Mouse (Mus musculus) liver, embryonic 12.5 days (tissue): Measurements from ENCODE around the gene Baiap2l1. TPM values are rescaled to one million over a fixed set of nuclear protein-coding genes. Genes with fewer than 3 reads are reported as not detected.
"Not testable (repeated sequence)": the region's sequence is repeated elsewhere in the genome, so short reads cannot be mapped to it uniquely, and the experiment has no call there.

Experiments used
- ATAC-seq: fragments of 200-750 bp; cut with Nextera tagmentation; 2 replicates; pipeline ENCODE4 v1.8.0; 2017; ENCODE audit warnings: moderate number of reproducible peaks, mild to moderate bottlenecking, moderate library complexity
- H3K27ac ChIP-seq: fragments of 300-500 bp; sonication (generic); 2 replicates; pipeline ENCODE4 v1.5.1; 2016; ENCODE audit warnings: mild to moderate bottlenecking
- H3K27me3 ChIP-seq: fragments of 300-500 bp; sonication (generic); replicated peaks from 2 replicates; pipeline ENCODE4 v1.6.1; 2016; ENCODE audit warnings: mild to moderate bottlenecking, moderate library complexity
- H3K36me3 ChIP-seq: fragments of 300-500 bp; sonication (generic); 2 replicates; pipeline ENCODE4 v1.6.1; 2016; ENCODE audit warnings: mild to moderate bottlenecking, moderate library complexity
- H3K4me1 ChIP-seq: fragments of 300-500 bp; sonication (generic); 2 replicates; pipeline ENCODE4 v1.6.1; 2016
- H3K4me2 ChIP-seq: fragments of 300-500 bp; sonication (generic); 2 replicates; pipeline ENCODE4 v1.6.1; 2016; ENCODE audit warnings: mild to moderate bottlenecking, moderate library complexity
- H3K4me3 ChIP-seq: fragments of 300-500 bp; sonication (generic); 2 replicates; pipeline ENCODE4 v1.5.1; 2016; ENCODE audit warnings: mild to moderate bottlenecking, moderate library complexity
- H3K9ac ChIP-seq: fragments of 300-500 bp; sonication (generic); 2 replicates; pipeline ENCODE4 v1.6.1; 2016; ENCODE audit warnings: mild to moderate bottlenecking, moderate library complexity
- H3K9me3 ChIP-seq: fragments of 300-500 bp; sonication (generic); replicated peaks from 2 replicates; pipeline ENCODE4 v1.6.1; 2016; ENCODE audit warnings: mild to moderate bottlenecking, moderate library complexity
- WGBS: fragments of 180-500 bp; shearing (Covaris S2); methylation state at CpG from one replicate; pipeline ENCODE4 v1.1.7; 2016; ENCODE audit not compliant: insufficient replicate concordance; 5-methylcytosine and 5-hydroxymethylcytosine counted together
- polyA plus RNA-seq: library from polyadenylated mRNA; unstranded; fragments of >200 nt; fragmentation: Nextera tagmentation; extraction: Ambion mirVana; gene quantifications from 2 replicates; pipeline ENCODE4 v1.2.1, GENCODE M21; 2016

Gene Baiap2l1
- polyA plus RNA-seq, 1 experiment from 2014 or later, result 5.4 TPM

DNA sequence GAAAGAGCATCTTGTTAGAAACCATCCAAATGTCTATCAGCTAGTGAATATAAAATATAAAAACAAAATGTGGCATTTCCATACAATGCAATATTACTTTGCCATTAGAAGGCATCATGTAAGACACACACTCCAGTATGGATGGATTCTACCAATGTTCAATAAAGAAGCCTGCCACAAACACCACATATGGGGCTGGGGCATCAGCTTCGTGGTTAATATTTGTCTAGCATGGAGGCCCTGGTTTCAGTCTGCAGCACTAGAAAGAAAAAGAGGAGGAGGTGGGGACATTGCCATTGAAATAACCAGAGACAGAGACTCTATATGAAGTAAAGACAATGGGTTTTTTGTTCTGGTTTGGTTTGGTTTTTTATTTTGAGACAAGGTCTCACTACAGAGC lies 19.1 kb downstream of the Baiap2l1 start:
- no peaks in the 10 kb centered on the region for H3K27me3 ChIP-seq
- ATAC-seq, result no peak
- H3K36me3 ChIP-seq, result no peaks in the 10 kb centered on the region
- H3K27ac ChIP-seq, result no peak overlapping the region
- H3K4me3 ChIP-seq, result no peak overlapping the region
- no peak overlapping the region for H3K4me2 ChIP-seq
- no peaks in the 10 kb centered on the region for H3K4me1 ChIP-seq
- 36% methylated on average over 1 of the region's 1 CpGs for WGBS
- no peaks in the 10 kb centered on the region for H3K9me3 ChIP-seq
- no peak overlapping the region for H3K9ac ChIP-seq

DNA sequence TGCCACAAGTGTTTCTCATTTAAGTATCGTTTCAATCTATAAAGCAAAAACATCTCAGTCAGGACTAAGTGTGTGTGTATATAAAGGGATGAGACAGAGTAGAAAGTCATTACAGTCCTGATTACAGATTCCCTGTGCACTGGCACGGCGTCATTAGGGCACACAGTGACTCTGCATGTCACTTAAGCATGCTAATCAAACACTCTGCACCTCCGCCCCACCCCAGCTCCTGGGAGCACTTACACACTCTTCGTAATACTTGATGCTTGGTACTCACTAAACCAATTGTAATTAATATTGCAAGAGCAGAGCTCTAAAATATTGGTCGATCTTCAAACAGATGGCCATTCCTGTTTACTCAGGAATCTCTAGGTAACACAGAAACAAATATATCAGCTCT lies 22.6 kb downstream of the Baiap2l1 start:
- H3K4me2 ChIP-seq, H3K27ac ChIP-seq: not testable (repeated sequence)

DNA sequence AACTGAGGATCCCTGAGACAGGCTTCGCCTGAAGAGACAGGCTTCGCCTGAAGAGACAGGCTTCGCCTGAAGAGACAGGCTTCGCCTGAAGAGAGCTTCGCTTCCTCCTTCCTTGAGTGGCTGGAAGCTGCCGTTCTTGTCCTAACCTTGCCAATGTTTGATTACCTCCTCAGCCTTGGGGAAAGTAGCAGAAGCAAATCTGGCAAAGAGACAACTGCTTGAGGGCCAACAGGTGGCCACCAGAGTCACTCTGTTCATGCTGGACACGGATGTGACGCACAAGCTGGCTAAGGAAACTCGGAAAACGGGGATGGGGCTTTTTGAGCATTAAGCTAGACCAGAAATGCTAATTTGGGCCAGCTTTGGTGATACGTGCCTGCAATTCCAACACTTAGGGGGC lies 23.9 kb downstream of the Baiap2l1 start:
- 70% methylated on average over 11 of the region's 11 CpGs for WGBS
- Histone ChIP-seq H3K4me3 (no peak overlapping the region), H3K9me3 (no peaks in the 10 kb centered on the region), H3K36me3 (no peaks in the 10 kb centered on the region), H3K27ac (no peak overlapping the region), H3K9ac (no peak overlapping the region), H3K4me1 (no peaks in the 10 kb centered on the region), H3K4me2 (no peak overlapping the region), H3K27me3 (no peaks in the 10 kb centered on the region)
- ATAC-seq, result no peak

More for the DNA sequence above, 22.6 kb downstream of the Baiap2l1 start:
- H3K9ac ChIP-seq, ATAC-seq, H3K9me3 ChIP-seq, H3K27me3 ChIP-seq, H3K4me1 ChIP-seq, H3K36me3 ChIP-seq, H3K4me3 ChIP-seq: not testable (repeated sequence)
- 60% methylated on average over 6 of the region's 6 CpGs for WGBS

DNA sequence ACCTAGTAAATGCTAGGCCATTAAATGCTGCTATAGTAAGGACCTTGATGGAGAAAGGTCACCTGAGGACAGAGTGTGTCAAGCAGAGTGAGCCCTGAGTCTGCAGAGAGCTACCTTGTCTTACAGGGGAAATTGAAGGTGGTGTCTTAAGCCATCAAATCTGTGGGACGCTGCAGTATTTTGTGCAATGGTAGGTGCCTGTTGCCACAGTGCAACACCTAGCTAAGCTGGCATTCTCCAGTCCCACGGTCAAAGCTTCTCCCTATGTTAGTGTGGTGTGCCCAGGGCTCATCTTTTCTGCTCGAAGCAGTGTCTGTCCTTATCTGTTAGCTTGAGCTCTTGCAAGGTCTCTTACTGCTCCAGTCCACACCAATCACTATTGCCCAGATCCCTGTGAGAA lies 35.2 kb downstream of the Baiap2l1 start:
- Histone ChIP-seq H3K4me2 (no peak overlapping the region), H3K27me3 (no peaks in the 10 kb centered on the region), H3K36me3 (no peaks in the 10 kb centered on the region), H3K4me3 (no peak overlapping the region), H3K9me3 (no peaks in the 10 kb centered on the region), H3K27ac (no peak overlapping the region), H3K9ac (no peak overlapping the region), H3K4me1 (peaks cover 5% of the 10 kb centered on the region; the same call in 1 of the 2 replicates)
- WGBS, result 60% methylated on average over 3 of the region's 3 CpGs
- no peak for ATAC-seq

DNA sequence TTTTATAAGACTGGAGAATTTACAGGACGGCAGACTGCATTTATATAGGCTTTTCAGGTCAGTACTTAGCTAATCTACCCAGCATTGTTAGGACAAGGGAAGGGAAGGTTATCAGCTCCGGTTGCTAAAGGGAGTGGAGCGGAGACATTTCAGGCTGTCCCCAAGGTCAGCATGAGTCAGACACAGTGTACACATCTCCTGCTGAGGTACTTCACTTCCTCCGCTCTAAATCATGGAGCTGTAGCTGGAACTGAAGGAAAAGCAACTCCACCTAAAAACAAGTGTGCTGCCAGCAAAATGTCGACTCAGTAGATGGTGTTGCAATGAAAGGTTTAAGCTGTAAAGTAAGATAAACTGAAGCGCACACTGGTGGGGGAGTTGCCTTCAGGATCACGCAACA lies 36.2 kb downstream of the Baiap2l1 start:
- ATAC-seq, result no peak
- no peak overlapping the region for H3K27ac ChIP-seq
- no peaks in the 10 kb centered on the region for H3K27me3 ChIP-seq
- H3K36me3 ChIP-seq, result no peaks in the 10 kb centered on the region
- H3K9ac ChIP-seq, result no peak overlapping the region
- H3K9me3 ChIP-seq, result no peaks in the 10 kb centered on the region
- no peak overlapping the region for H3K4me2 ChIP-seq
- H3K4me3 ChIP-seq, result no peak overlapping the region
- WGBS, result 46% methylated on average over 7 of the region's 7 CpGs
- H3K4me1 ChIP-seq, result peaks cover 5% of the 10 kb centered on the region; the same call in 1 of the 2 replicates

DNA sequence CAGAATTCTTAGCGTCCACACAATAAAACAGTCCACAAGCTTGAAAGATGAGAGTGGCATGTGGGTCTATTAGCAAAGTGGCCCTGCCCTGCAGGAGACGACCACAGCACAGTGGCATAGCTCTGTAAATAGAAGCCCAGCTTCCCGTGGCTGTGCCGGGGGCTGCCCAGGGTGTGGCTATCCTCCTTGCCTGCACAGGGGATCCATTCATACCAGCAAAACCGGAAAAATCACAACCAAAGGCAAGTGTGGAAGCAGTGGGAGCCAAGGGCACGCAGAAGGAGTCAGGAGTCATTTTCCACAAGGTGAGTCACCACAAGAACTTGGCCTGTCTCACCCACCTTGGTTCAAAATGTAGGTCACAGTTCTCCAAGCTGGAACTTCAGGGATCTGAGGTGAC lies 39.6 kb downstream of the Baiap2l1 start:
- no peak for ATAC-seq
- H3K36me3 ChIP-seq, result no peaks in the 10 kb centered on the region
- no peak overlapping the region for H3K4me2 ChIP-seq
- no peaks in the 10 kb centered on the region for H3K9me3 ChIP-seq
- no peak overlapping the region for H3K27ac ChIP-seq
- H3K4me3 ChIP-seq, result no peak overlapping the region
- no peaks in the 10 kb centered on the region for H3K27me3 ChIP-seq
- WGBS, result 69% methylated on average over 6 of the region's 6 CpGs
- H3K4me1 ChIP-seq, result peaks cover 16% of the 10 kb centered on the region
- no peak overlapping the region for H3K9ac ChIP-seq

DNA sequence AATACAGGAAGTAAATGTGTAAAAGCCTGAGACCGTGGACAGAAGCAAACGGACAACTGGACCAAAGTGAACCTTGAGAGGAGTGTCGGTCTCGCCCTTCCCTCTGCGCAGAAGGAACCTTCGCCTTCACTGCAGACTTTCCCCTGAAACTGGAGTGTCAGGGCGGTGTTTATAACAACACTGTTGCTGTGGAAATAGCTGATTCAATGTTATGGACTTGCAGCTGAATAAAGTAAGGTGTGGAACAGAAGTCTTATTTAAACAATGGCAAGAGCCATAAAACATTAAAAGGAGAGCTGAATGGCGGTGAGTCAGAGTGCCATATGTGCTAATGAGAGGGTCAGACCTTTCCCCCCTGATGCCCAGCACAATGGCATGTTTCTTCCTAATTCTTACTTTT lies 40.5 kb downstream of the Baiap2l1 start:
- WGBS, result 79% methylated on average over 8 of the region's 8 CpGs
- no peak for ATAC-seq
- Histone ChIP-seq H3K9ac (no peak overlapping the region), H3K9me3 (no peaks in the 10 kb centered on the region), H3K4me1 (peaks cover 18% of the 10 kb centered on the region), H3K4me2 (no peak overlapping the region), H3K27me3 (no peaks in the 10 kb centered on the region), H3K27ac (no peak overlapping the region), H3K36me3 (no peaks in the 10 kb centered on the region), H3K4me3 (no peak overlapping the region)

GRCm38 (mm10) chr5:144316442-144316841 lies 41.5 kb downstream of the Baiap2l1 start:
- no peaks in the 10 kb centered on the region for H3K27me3 ChIP-seq
- ATAC-seq, result no peak
- no peak overlapping the region for H3K27ac ChIP-seq
- no peak overlapping the region for H3K4me3 ChIP-seq
- no peak overlapping the region for H3K4me2 ChIP-seq
- H3K9me3 ChIP-seq, result no peaks in the 10 kb centered on the region
- H3K36me3 ChIP-seq, result no peaks in the 10 kb centered on the region
- H3K4me1 ChIP-seq, result peaks cover 14% of the 10 kb centered on the region
- 51% methylated on average over 3 of the region's 3 CpGs for WGBS
- H3K9ac ChIP-seq, result no peak overlapping the region

- Histone ChIP-seq H3K27me3 (no peaks in the 10 kb centered on the region), H3K9ac (no peak overlapping the region), H3K27ac (no peak overlapping the region), H3K4me2 (no peak overlapping the region), H3K36me3 (no peaks in the 10 kb centered on the region), H3K4me1 (peaks cover 13% of the 10 kb centered on the region), H3K4me3 (no peak overlapping the region), H3K9me3 (no peaks in the 10 kb centered on the region)
- ATAC-seq, result no peak
- 66% methylated on average over 12 of the region's 12 CpGs for WGBS
Observed at GRCm38 (mm10) chr5:144314731-144315494, 43.0 kb downstream of the Baiap2l1 start.

GRCm38 (mm10) chr5:144313335-144313734 lies 44.6 kb downstream of the Baiap2l1 start:
- no peak overlapping the region for H3K9ac ChIP-seq
- WGBS, result 6% methylated on average over 5 of the region's 5 CpGs

DNA sequence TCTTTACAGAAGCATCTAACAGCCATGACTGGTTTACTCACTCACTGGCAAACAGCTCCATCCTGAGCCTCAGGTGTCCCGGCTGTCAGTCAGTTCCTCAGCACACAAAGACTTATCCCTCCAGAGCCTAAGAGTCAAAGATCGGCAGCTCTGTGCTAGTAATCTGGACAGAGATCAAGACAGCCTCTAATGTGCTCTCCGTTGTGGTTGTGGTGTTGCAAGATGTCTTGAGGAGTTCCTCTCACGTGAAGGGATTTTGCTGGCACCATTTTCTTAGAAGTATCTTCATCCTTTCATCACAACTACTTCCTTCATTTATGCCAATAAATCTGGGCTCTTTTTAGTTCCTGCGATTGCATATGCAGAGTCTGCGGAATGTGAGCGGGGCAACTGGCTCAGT lies 45.7 kb downstream of the Baiap2l1 start:
- peaks cover 13% of the 10 kb centered on the region for H3K4me1 ChIP-seq
- H3K36me3 ChIP-seq, result no peaks in the 10 kb centered on the region
- H3K9me3 ChIP-seq, result no peaks in the 10 kb centered on the region
- WGBS, result 42% methylated on average over 7 of the region's 7 CpGs
- no peak overlapping the region for H3K4me3 ChIP-seq
- H3K27ac ChIP-seq, result no peak overlapping the region
- no peaks in the 10 kb centered on the region for H3K27me3 ChIP-seq
- no peak for ATAC-seq
- H3K9ac ChIP-seq, result no peak overlapping the region
- no peak overlapping the region for H3K4me2 ChIP-seq

More at GRCm38 (mm10) chr5:144313335-144313734, 44.6 kb downstream of the Baiap2l1 start:
- Histone ChIP-seq H3K27ac (no peak overlapping the region), H3K36me3 (no peaks in the 10 kb centered on the region), H3K4me3 (no peak overlapping the region), H3K27me3 (no peaks in the 10 kb centered on the region), H3K4me2 (no peak overlapping the region), H3K4me1 (peaks cover 13% of the 10 kb centered on the region), H3K9me3 (no peaks in the 10 kb centered on the region)
- ATAC-seq, result peak; percentile 24; the same call in 1 of the 2 replicates

DNA sequence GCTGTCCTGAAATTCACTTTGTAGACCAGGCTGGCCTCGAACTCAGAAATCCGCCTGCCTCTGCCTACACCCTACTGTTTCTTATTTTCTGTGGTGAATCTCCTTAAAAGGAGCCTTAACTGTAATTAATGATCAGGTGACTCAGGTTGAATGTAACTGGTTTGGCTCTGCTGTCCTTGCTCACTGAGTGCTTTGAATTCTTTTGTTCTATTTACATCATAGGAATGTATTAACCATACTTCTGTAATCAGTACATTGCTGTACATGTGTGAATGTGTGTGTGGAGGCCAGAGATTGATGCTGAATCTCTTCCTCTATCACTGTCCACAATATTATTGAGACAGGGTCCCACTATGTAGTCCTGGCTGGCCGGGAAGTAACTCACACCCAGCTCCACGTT lies 49.0 kb downstream of the Baiap2l1 start:
- Histone ChIP-seq H3K4me3 (no peak overlapping the region), H3K4me2 (no peak overlapping the region), H3K36me3 (no peaks in the 10 kb centered on the region), H3K4me1 (peaks cover 8% of the 10 kb centered on the region), H3K27me3 (no peaks in the 10 kb centered on the region), H3K9ac (no peak overlapping the region), H3K9me3 (no peaks in the 10 kb centered on the region), H3K27ac (no peak overlapping the region)
- 62% methylated on average over 4 of the region's 4 CpGs for WGBS
- ATAC-seq, result no peak

DNA sequence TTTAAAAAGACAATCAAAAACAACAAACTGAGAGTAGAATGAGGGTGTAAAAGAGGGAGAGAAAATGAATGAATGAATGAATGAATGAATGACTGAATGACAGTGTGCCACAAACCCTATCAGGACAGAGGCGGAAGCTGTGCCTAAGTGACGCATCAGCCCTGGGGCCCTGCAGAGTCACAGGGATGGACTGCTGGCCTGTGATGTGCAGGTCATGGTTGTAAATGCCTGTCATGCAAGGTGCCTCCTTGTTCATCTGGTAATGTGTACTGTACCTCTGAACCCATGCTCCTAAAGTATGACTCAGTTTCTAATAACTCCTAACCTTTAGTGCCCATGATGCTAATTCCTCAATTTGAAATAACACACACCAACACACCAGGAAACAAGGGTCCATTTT lies 54.8 kb downstream of the Baiap2l1 start:
- no peak overlapping the region for H3K4me2 ChIP-seq
- H3K9ac ChIP-seq, result no peak overlapping the region
- 69% methylated on average over 2 of the region's 2 CpGs for WGBS
- H3K27me3 ChIP-seq, result no peaks in the 10 kb centered on the region
- H3K9me3 ChIP-seq, result no peaks in the 10 kb centered on the region
- H3K4me3 ChIP-seq, result no peak overlapping the region
- no peaks in the 10 kb centered on the region for H3K36me3 ChIP-seq
- ATAC-seq, result no peak
- H3K27ac ChIP-seq, result no peak overlapping the region
- no peaks in the 10 kb centered on the region for H3K4me1 ChIP-seq
